Mouse (Mus musculus): ENCODE data around the gene Ppm1a. TPM values are rescaled to one million over a fixed set of nuclear protein-coding genes. Genes with fewer than 3 reads are reported as not detected.

Gene Ppm1a
- polyA plus RNA-seq, 1 experiment from 2014 or later: 25.3 TPM

- no peak for ATAC-seq (ENCODE audit: low FRiP score, low TSS enrichment)
- Histone ChIP-seq H3K4me1 (ENCODE audit: insufficient read depth, low read length) (no peaks in the 10 kb centered on the region), H3K4me2 (replicated peaks; ENCODE audit: low read depth, low read length) (no peak overlapping the region), H3K36me3 (ENCODE audit: insufficient read depth, low read length) (no peaks in the 10 kb centered on the region), H3K4me3 (ENCODE audit: low read length) (no peak overlapping the region), H3K9ac (replicated peaks; ENCODE audit: low read length) (no peak overlapping the region), H3K27me3 (ENCODE audit: insufficient read depth, low read length) (no peaks in the 10 kb centered on the region), H3K9me3 (ENCODE audit: low read length) (no peaks in the 10 kb centered on the region), H3K27ac (ENCODE audit: low read length) (no peak overlapping the region)
- 71% methylated on average over 2 of the region's 2 CpGs for WGBS
These were observed 23.1 kb upstream of the Ppm1a start for GRCm38 (mm10) chr12:72734112-72734511.

GRCm38 (mm10) chr12:72741176-72741575 is 16.1 kb upstream of the Ppm1a start:
- H3K9me3 ChIP-seq (ENCODE audit: low read length): no peaks in the 10 kb centered on the region
- H3K4me2 ChIP-seq (replicated peaks; ENCODE audit: low read depth, low read length): no peak overlapping the region
- no peak for ATAC-seq (ENCODE audit: low FRiP score, low TSS enrichment)
- WGBS: 53% methylated on average over 6 of the region's 6 CpGs
- no peak overlapping the region for H3K27ac ChIP-seq (ENCODE audit: low read length)
- no peaks in the 10 kb centered on the region for H3K27me3 ChIP-seq (ENCODE audit: insufficient read depth, low read length)
- H3K4me1 ChIP-seq (ENCODE audit: insufficient read depth, low read length): no peaks in the 10 kb centered on the region
- no peak overlapping the region for H3K4me3 ChIP-seq (ENCODE audit: low read length)
- no peaks in the 10 kb centered on the region for H3K36me3 ChIP-seq (ENCODE audit: insufficient read depth, low read length)
- H3K9ac ChIP-seq (replicated peaks; ENCODE audit: low read length): no peak overlapping the region

GRCm38 (mm10) chr12:72744803-72745360 is 12.4 kb upstream of the Ppm1a start:
- ATAC-seq (ENCODE audit: low FRiP score, low TSS enrichment): no peak
- Histone ChIP-seq H3K9ac (replicated peaks; ENCODE audit: low read length) (no peak overlapping the region), H3K4me1 (ENCODE audit: insufficient read depth, low read length) (no peaks in the 10 kb centered on the region), H3K36me3 (ENCODE audit: insufficient read depth, low read length) (no peaks in the 10 kb centered on the region), H3K27me3 (ENCODE audit: insufficient read depth, low read length) (no peaks in the 10 kb centered on the region), H3K4me2 (replicated peaks; ENCODE audit: low read depth, low read length) (no peak overlapping the region), H3K27ac (ENCODE audit: low read length) (no peak overlapping the region), H3K9me3 (ENCODE audit: low read length) (no peaks in the 10 kb centered on the region), H3K4me3 (ENCODE audit: low read length) (no peak overlapping the region)
- 47% methylated on average over 9 of the region's 9 CpGs for WGBS

GRCm38 (mm10) chr12:72745486-72745885 is 11.8 kb upstream of the Ppm1a start:
- WGBS: 54% methylated on average over 14 of the region's 14 CpGs
- Histone ChIP-seq H3K27me3 (ENCODE audit: insufficient read depth, low read length) (no peaks in the 10 kb centered on the region), H3K27ac (ENCODE audit: low read length) (no peak overlapping the region), H3K4me3 (ENCODE audit: low read length) (no peak overlapping the region), H3K4me1 (ENCODE audit: insufficient read depth, low read length) (no peaks in the 10 kb centered on the region), H3K9me3 (ENCODE audit: low read length) (no peaks in the 10 kb centered on the region), H3K36me3 (ENCODE audit: insufficient read depth, low read length) (no peaks in the 10 kb centered on the region), H3K9ac (replicated peaks; ENCODE audit: low read length) (no peak overlapping the region), H3K4me2 (replicated peaks; ENCODE audit: low read depth, low read length) (no peak overlapping the region)
- no peak for ATAC-seq (ENCODE audit: low FRiP score, low TSS enrichment)

- Histone ChIP-seq H3K9me3 (ENCODE audit: low read length) (no peaks in the 10 kb centered on the region), H3K27ac (ENCODE audit: low read length) (no peak overlapping the region), H3K9ac (replicated peaks; ENCODE audit: low read length) (no peak overlapping the region), H3K4me2 (replicated peaks; ENCODE audit: low read depth, low read length) (no peak overlapping the region), H3K36me3 (ENCODE audit: insufficient read depth, low read length) (no peaks in the 10 kb centered on the region), H3K27me3 (ENCODE audit: insufficient read depth, low read length) (no peaks in the 10 kb centered on the region), H3K4me3 (ENCODE audit: low read length) (no peak overlapping the region), H3K4me1 (ENCODE audit: insufficient read depth, low read length) (no peaks in the 10 kb centered on the region)
- 62% methylated on average over 4 of the region's 4 CpGs for WGBS
- ATAC-seq (ENCODE audit: low FRiP score, low TSS enrichment): no peak
These were observed 8.9 kb upstream of the Ppm1a start for GRCm38 (mm10) chr12:72748341-72748740.

GRCm38 (mm10) chr12:72748841-72749240 is 8.4 kb upstream of the Ppm1a start:
- H3K9me3 ChIP-seq (ENCODE audit: low read length): no peaks in the 10 kb centered on the region
- no peaks in the 10 kb centered on the region for H3K27me3 ChIP-seq (ENCODE audit: insufficient read depth, low read length)
- no peaks in the 10 kb centered on the region for H3K36me3 ChIP-seq (ENCODE audit: insufficient read depth, low read length)
- no peak for ATAC-seq (ENCODE audit: low FRiP score, low TSS enrichment)
- no peak overlapping the region for H3K4me3 ChIP-seq (ENCODE audit: low read length)
- H3K9ac ChIP-seq (replicated peaks; ENCODE audit: low read length): no peak overlapping the region
- WGBS: 76% methylated on average over 4 of the region's 4 CpGs
- no peak overlapping the region for H3K4me2 ChIP-seq (replicated peaks; ENCODE audit: low read depth, low read length)
- H3K4me1 ChIP-seq (ENCODE audit: insufficient read depth, low read length): no peaks in the 10 kb centered on the region
- no peak overlapping the region for H3K27ac ChIP-seq (ENCODE audit: low read length)

- Histone ChIP-seq H3K4me2 (replicated peaks; ENCODE audit: low read depth, low read length) (no peak overlapping the region), H3K27me3 (ENCODE audit: insufficient read depth, low read length) (no peaks in the 10 kb centered on the region), H3K9ac (replicated peaks; ENCODE audit: low read length) (no peak overlapping the region), H3K9me3 (ENCODE audit: low read length) (no peaks in the 10 kb centered on the region), H3K4me3 (ENCODE audit: low read length) (no peak overlapping the region), H3K36me3 (ENCODE audit: insufficient read depth, low read length) (no peaks in the 10 kb centered on the region), H3K4me1 (ENCODE audit: insufficient read depth, low read length) (no peaks in the 10 kb centered on the region), H3K27ac (ENCODE audit: low read length) (no peak overlapping the region)
- WGBS: 93% methylated on average over 2 of the region's 2 CpGs
- ATAC-seq (ENCODE audit: low FRiP score, low TSS enrichment): no peak
These were observed 7.8 kb upstream of the Ppm1a start for GRCm38 (mm10) chr12:72749500-72749899.

- no peaks in the 10 kb centered on the region for H3K9me3 ChIP-seq (ENCODE audit: low read length)
- no peak overlapping the region for H3K4me2 ChIP-seq (replicated peaks; ENCODE audit: low read depth, low read length)
- H3K9ac ChIP-seq (replicated peaks; ENCODE audit: low read length): no peak overlapping the region
- ATAC-seq (ENCODE audit: low FRiP score, low TSS enrichment): no peak
- no peak overlapping the region for H3K27ac ChIP-seq (ENCODE audit: low read length)
- H3K4me1 ChIP-seq (ENCODE audit: insufficient read depth, low read length): no peaks in the 10 kb centered on the region
- no peaks in the 10 kb centered on the region for H3K36me3 ChIP-seq (ENCODE audit: insufficient read depth, low read length)
- WGBS: 82% methylated on average over 5 of the region's 5 CpGs
- H3K27me3 ChIP-seq (ENCODE audit: insufficient read depth, low read length): no peaks in the 10 kb centered on the region
- no peak overlapping the region for H3K4me3 ChIP-seq (ENCODE audit: low read length)
These were observed 7.2 kb upstream of the Ppm1a start for GRCm38 (mm10) chr12:72750016-72750415.

GRCm38 (mm10) chr12:72750606-72751005 is 6.6 kb upstream of the Ppm1a start:
- H3K27me3 ChIP-seq (ENCODE audit: insufficient read depth, low read length): no peaks in the 10 kb centered on the region
- H3K4me1 ChIP-seq (ENCODE audit: insufficient read depth, low read length): no peaks in the 10 kb centered on the region
- no peaks in the 10 kb centered on the region for H3K9me3 ChIP-seq (ENCODE audit: low read length)
- H3K27ac ChIP-seq (ENCODE audit: low read length): no peak overlapping the region
- H3K36me3 ChIP-seq (ENCODE audit: insufficient read depth, low read length): no peaks in the 10 kb centered on the region
- no peak for ATAC-seq (ENCODE audit: low FRiP score, low TSS enrichment)
- H3K4me3 ChIP-seq (ENCODE audit: low read length): no peak overlapping the region
- 81% methylated on average over 2 of the region's 2 CpGs for WGBS
- no peak overlapping the region for H3K9ac ChIP-seq (replicated peaks; ENCODE audit: low read length)
- H3K4me2 ChIP-seq (replicated peaks; ENCODE audit: low read depth, low read length): no peak overlapping the region

GRCm38 (mm10) chr12:72757596-72757995 is 341 bp downstream of the Ppm1a start:
- Histone ChIP-seq H3K4me2 (replicated peaks; ENCODE audit: low read depth, low read length) (no peak overlapping the region), H3K9me3 (ENCODE audit: low read length) (no peaks in the 10 kb centered on the region), H3K27me3 (ENCODE audit: insufficient read depth, low read length) (no peaks in the 10 kb centered on the region), H3K4me3 (ENCODE audit: low read length) (no peak overlapping the region), H3K4me1 (ENCODE audit: insufficient read depth, low read length) (peaks cover 16% of the 10 kb centered on the region), H3K9ac (replicated peaks; ENCODE audit: low read length) (no peak overlapping the region), H3K36me3 (ENCODE audit: insufficient read depth, low read length) (no peaks in the 10 kb centered on the region), H3K27ac (ENCODE audit: low read length) (no peak overlapping the region)
- WGBS: 4% methylated on average over 1 of the region's 1 CpGs
- no peak for ATAC-seq (ENCODE audit: low FRiP score, low TSS enrichment)
